Mouse (Mus musculus) heart, adult 9 months (tissue): ENCODE measurements at regions not wholly inside any gene's neighbourhood (a gene's known extent, or its start where the extent isn't known, plus 50 kb on each side); places are given as distances from the start of the nearest gene placed in this dataset.

Experiments used
- DNase-seq, 2 experiments: peaks; one replicate each; pipeline ENCODE4 v3.0.0; 2022; ENCODE audit warnings: low spot score in 2 of 2

DNA sequence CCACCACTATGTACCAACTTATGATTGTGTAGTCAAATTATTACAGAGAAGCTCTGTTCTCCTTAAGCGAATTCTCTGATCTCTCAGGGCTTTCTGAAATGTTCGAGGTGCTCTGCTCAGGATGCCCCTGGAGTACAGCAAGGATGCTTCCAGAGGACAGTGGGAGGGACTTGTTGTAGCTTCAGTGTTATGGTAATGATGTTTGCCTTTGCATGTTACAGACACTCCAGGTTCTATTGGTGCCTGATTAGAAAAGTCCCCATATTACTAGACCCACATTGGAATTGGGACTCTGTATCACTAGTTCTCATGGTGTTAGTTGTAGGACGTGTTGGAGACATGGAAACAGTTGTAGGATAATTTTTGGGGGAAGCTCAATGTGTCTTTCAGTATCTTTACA, 96.0 kb downstream of the Epdr1 start:
- DNase-seq: no peak

DNA sequence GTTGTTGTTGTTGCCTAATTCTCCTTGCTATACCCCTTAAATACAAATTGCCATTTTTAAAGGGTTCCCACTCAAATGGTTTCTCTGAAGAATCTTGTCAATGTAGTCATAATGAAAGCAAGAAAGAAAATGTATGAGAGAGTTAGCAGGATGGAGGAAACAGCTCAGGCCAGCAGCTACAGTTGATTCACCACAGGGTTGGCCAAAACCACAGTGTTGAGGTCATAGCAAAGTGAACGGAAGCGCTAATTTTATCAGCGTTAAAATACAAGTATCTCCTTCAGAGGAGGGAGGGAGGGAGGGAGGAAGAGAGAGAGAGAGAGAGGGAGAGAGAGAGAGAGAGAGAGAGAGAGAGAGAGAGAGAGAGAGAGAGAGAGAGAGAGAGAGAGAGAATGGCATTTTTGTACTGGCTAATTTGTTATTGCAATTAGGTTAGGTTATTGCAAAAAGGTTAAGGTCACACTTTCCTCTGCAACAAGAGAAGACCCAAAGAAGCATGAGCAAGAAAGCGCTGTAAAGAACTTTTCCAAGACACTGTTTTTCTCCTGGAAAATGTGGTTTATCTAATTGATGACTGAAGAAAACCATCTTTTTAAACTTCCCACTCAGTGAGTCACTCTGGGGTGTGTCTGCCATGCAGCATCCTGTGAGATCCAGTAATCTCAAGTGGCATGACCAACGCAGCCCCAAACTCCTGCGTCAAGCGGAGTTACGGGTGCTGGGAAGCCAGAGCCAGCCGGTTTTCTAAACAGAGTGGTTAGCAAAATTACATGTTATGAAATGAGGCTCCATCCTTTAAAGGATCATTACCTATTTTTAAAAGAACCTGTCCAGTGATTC, 101.6 kb downstream of the Epdr1 start:
- no peak for DNase-seq

DNA sequence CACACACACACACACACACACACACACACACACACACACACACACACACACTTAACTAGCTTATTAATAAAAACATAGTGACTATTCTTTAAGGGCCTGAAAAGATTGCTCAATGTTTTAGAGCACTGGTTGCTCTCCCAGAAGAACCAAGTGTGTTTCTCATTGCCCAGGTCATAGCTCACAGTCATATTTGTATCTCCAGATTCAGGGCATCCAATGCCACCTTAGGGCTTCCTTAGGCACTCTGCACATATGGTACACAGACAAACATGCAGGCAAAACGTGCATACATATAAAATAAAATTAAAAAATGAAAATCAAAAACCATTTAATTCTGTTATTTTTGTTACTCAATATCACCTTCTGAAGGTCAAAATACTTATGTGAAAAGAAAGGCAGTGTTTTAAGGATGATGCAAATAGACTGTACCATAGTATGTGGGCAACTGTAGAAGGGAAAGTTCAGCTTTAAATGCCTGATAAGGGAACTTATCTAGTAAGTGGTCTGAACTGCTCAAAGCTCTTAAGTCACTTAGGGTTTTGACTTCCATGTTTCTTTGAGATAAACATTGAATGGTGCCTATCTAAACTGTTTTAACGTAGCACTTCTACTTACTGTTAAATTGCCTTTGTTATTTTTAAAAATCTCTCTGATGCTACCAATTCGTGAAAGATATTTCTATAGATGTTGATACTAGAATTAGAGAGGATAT, 104.7 kb downstream of the Epdr1 start:
- no peak for DNase-seq

DNA sequence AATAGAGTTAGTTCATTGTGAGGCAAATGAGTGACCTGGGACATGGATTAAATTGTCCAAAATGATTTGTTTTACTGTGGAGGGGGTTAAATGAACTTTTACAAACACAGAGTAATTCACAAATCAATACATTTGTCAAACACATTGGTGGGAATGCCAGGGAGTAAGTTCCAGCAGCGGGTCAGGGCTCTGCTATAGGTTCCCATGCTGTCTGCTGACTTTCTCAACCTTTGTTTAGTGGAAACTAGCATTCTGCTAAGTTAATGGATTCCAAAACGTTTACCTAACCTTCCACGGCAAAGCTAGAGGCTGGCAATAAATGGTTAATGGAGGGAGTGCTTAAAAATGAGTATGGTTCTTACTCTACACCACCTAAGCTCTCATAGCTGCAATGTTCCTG, 110.9 kb upstream of the Stard3nl start:
- no peak for DNase-seq

DNA sequence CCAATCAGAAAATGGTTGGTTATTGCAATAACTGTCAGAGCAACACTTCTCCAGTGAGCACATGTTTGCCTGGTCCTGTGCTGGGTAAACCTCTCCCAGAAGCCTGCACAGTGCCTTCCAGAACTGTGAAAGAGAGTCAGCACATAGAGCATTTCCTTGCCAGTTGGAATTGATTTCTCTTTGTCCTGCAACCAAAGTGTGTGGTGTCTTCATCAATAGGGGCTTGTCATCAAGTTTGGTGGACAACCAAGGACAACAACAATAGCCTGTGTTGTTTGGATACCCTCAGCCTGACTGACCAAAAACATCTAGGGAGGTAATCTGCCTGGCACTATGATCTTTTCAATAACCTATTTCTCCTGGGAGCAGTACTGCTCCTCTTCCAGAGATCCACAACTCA, 108.6 kb upstream of the Stard3nl start:
- DNase-seq: no peak

DNA sequence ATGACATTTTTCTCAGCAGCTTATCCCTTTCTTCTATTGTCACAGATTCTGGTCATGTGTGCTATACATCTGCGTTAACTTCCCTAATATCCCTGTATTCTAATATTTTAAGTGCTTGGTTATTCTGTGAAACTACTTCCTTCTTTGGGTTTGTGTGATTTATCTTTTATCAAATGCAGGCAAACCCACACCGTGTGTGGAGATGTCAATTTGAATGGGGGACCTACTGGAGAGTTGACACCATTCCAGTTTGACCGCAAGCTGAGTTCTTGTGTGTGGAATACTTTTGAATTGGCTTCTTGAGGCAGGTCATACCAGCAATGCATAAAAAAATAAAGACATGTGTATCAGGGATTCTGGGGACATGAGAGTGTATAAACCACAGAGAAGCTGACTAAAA, 86.6 kb upstream of the Stard3nl start:
- no peak for DNase-seq

DNA sequence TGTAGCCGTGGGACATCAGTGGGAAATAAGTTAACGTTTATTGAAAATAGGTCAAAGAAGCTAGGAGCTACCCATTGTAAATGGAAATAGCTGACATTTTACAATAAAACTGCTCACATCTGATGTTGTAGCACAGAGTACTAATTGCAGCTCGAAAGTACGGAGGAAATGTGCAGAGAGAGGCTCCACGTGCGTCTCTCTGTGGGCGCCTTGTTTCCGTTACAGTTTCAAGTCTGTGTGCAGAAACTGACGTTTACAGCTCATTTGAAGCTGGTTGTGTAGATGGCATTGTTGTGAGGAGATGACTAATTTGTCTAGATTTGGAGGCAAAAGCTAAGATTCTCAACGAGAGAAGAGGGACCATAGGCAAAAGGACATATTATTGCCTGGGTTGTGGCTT, 78.4 kb upstream of the Stard3nl start:
- no peak for DNase-seq

DNA sequence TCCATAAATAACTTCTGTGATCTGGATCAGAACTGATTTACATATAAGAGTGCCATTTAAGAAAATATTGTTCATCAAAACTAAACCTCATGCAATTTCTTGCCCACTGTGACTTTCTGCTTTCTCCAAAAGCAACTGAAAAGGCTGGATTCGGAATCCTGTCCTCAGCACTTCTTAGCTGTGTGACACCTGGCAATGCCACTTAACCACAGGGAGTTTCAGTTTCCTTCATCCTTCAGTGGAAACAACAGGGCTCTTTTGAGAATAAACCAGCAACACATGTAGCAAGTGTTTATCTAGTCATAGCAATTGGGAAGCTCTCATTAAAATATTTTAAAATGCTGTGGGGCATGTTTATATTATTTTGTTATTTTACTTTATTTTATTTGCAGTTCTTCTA, 75.1 kb upstream of the Stard3nl start:
- no peak for DNase-seq

DNA sequence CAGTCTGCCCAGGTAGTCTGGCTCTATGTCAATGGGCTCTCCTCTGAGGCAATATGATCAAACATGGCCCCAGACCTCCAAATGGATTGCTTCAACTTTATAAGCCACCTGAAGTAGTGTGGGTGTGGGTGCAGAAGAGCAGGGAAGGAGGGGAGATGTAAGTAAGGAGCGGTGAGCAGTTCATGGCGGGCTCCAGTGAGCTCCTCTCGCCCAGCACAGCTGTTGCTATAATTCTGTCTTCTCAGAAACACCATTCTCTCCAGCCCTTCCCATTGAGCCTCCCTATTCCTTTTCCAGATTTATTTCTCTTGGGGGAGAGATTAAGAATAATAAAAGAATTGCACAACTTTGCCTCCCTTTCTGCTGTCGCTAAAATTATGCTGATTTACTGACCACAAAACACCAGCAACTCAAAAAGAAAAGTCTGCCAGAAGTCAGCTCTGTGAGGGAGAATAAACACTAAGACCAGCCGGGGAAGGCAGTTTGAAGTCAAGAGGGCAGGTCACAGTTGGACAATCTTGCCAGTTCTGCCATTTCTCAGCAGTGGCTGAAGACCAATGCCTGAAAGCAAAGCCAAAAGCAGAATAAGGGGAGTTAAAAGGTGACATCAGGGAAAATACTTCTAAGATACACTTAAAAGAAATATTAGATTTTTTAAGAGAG, 71.3 kb upstream of the Stard3nl start:
- DNase-seq: peak in 1 of 2 experiments; percentile 1

DNA sequence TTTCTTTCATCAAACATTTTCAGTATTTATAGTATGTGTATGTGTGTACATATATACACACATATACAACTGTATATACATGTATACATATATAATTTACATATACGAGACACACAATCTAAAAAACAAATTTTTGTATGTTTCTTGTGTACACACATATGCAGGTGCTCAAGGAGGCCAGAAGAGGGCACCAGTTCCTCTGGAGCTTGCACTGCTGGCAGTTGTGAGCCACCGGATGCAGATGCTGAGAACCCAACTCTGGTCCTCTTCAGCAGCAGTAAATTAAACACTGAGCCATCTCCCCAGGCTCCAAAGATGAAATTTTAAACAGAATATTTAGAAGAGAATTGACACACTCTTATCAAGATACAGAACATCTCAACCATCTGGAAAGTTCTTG, 67.4 kb upstream of the Stard3nl start:
- DNase-seq: no peak

DNA sequence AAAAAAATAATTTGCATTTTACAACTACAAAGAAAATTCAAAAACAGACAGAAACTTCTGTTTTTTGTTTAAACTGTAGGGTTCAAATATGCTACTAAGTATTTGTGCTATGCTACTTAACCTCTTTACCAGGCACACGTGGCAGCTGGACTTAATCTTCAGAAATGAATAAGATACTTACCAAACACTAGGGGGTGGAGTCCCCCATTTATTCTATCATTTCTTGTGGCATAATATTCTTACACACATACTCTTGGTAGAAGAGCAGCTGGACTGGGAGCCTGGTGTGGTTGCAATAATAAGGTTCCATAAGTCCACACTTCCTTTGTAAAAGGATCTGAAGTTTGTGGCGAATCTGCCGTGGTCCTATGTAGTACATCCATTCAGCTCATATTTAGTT, 53.8 kb upstream of the Stard3nl start:
- no peak for DNase-seq
